Mouse (Mus musculus): ENCODE data around the gene Natd1.

DNA sequence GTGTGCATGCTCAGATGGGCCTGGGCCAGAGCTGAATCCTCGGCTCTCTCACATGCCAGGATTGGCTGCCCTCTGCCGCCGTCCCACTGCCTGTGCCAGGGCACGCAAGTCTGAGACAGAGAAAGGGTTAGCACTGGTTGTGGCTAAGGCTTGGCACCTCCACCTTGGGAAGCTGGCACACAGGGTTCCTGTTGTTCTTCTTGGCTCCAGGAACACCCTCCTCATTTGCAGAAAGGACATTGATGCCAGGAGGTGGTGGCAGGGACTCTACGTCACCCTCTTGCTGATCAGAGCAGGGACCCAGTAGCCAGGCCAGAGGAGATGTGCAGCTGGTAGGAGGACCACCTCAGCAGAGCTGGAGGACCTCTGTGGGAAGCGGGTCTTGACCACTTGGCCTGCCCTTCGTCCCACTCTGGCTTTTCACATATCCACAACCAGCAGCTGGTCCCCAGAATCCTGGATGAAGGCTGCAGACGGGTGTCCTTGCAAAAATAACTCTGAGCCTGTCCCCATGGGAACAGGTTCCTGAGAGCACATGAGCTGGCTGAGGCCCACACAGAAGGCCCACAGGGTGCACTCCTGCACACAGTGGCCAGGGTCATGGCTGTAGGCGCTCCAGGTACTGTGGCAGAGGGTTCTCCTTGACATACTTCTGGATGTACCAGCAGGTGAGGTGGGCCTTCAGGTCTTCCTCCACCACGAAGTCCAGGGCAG, 9.0 kb downstream of the Natd1 start:
- TF ChIP-seq CTCF (IDR thresholded peaks at IDR 0.05; ENCODE audit: control insufficient read depth, insufficient read depth, low read length), result no peak
- no peak for TF ChIP-seq POLR2A (IDR thresholded peaks at IDR 0.05; ENCODE audit: borderline replicate concordance, control insufficient read depth, low read depth, low read length)

All from bone marrow, adult 2 months (tissue).